In the genomic region with DNA sequence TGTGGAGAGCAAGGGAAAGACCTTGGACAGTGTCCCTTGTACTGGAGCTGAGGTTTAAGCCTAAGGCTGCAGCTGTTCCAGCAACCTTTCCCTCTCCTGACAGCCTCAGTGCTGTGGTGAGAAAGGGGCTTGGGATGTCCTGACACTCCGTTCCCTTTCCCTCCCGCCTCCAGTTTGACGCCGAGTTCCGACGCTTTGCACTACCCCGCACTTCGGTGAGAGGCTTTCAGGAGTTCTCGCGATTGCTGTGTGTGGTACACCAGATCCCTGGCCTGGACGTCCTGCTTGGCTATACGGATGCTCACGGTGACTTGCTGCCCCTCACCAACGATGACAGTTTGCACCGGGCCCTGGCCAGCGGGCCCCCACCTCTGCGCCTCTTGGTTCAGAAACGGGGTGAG, we compare ENCODE assay signal across 8 mouse cellular contexts. TPM values are rescaled to one million over a fixed set of nuclear protein-coding genes. Genes with fewer than 3 reads are reported as not detected.
DNase-seq lines count a peak whose midpoint lies in the region; ATAC-seq and TF ChIP-seq lines count a peak whose summit lies in the region.

No protein-coding gene starts in this region.

- no peak for TF ChIP-seq EP300 in CH12.LX (IDR thresholded peaks at IDR 0.05; ENCODE audit: low read length)

- TF ChIP-seq POLR2A in CH12.LX (IDR thresholded peaks at IDR 0.05; ENCODE audit: low read depth, low read length): no peak; the same call in 1 of the 2 replicates
- no peak for TF ChIP-seq POLR2A in small intestine, adult 2 months (IDR thresholded peaks at IDR 0.05; ENCODE audit: low read depth, low read length)

- TF ChIP-seq RAD21 in CH12.LX (IDR thresholded peaks at IDR 0.05; ENCODE audit: low read depth, low read length): no peak

- peaks cover 42 to 63% of the 10 kb centered on the region in 2 experiments for H3K36me3 ChIP-seq in CH12.LX (replicated peaks in 1 of 2; ENCODE audit: control insufficient read depth in 1 of 2, insufficient read depth in 1 of 2, low read length in 1 of 2)
- H3K36me3 ChIP-seq in intestine, postnatal 0 days (ENCODE audit: control insufficient read depth, insufficient read depth): peaks cover 21% of the 10 kb centered on the region; the same call in 1 of the 2 replicates
- H3K36me3 ChIP-seq in small intestine, adult 2 months (ENCODE audit: control insufficient read depth, insufficient read depth, low read length): peaks cover 7% of the 10 kb centered on the region; the same call in 1 of the 2 replicates

- H3K27ac ChIP-seq in CH12.LX (ENCODE audit: insufficient read depth, low read depth): no peak overlapping the region
- H3K27ac ChIP-seq in intestine, postnatal 0 days (ENCODE audit: low read depth, low read length): no peak overlapping the region
- no peak overlapping the region for H3K27ac ChIP-seq in small intestine, adult 2 months (ENCODE audit: insufficient read depth, low read depth, low read length)

- peaks cover 12 to 42% of the 10 kb centered on the region in 2 experiments for H3K4me1 ChIP-seq in CH12.LX (ENCODE audit: control insufficient read depth in 1 of 2, insufficient read depth in 2 of 2)
- H3K4me1 ChIP-seq in intestine, postnatal 0 days (replicated peaks; ENCODE audit: control insufficient read depth, insufficient read depth, low read length): no peaks in the 10 kb centered on the region; the same call in 1 of the 2 replicates
- peaks cover 8% of the 10 kb centered on the region for H3K4me1 ChIP-seq in small intestine, adult 2 months (ENCODE audit: control insufficient read depth, insufficient read depth, insufficient read length, low read length)

- H3K79me2 ChIP-seq in CH12.LX (replicated peaks; ENCODE audit: control insufficient read depth, extremely low read depth, insufficient read depth, poor library complexity, severe bottlenecking): no peaks in the 10 kb centered on the region; the same call in 1 of the 2 replicates

- 56% methylated on average over 18 of the region's 18 CpGs for WGBS in intestine, postnatal 0 days
- WGBS in small intestine, adult 2 months: 72% methylated on average over 18 of the region's 18 CpGs

- in situ Hi-C loops in CH12.LX (cut with MboI; ENCODE audit: low pct_ligation_motif_present, low pct_unique_long_range_greater_than_20kb, low sequenced_read_pairs): loop anchor here (5.0 to 25.0 kb wide), 2 partner anchors 105 to 335 kb away; no protein-coding TSS in a partner anchor

- peak overlapping the region; percentile 38; the same call in 1 of the 2 replicates for H3K9ac ChIP-seq in CH12.LX (ENCODE audit: insufficient read depth, low read depth)
- peak overlapping the region; percentile 18; the same call in 1 of the 2 replicates for H3K9ac ChIP-seq in intestine, postnatal 0 days (ENCODE audit: low read depth, low read length)

- no peak for TF ChIP-seq CTCF in CH12.LX (conservative IDR thresholded peaks at IDR 0.05 in 1 of 2, IDR thresholded peaks at IDR 0.05 in 1 of 2; ENCODE audit: low read depth in 2 of 2, low read length in 2 of 2)
- no peak for TF ChIP-seq CTCF in intestine, postnatal 0 days (IDR thresholded peaks at IDR 0.05; ENCODE audit: low read depth)
- no peak for TF ChIP-seq CTCF in small intestine, adult 2 months (IDR thresholded peaks at IDR 0.05; ENCODE audit: extremely low read depth, insufficient read length, insufficient replicate concordance, low read depth, low read length)

- H3K27me3 ChIP-seq in CH12.LX (replicated peaks): no peaks in the 10 kb centered on the region
- no peaks in the 10 kb centered on the region for H3K27me3 ChIP-seq in intestine, postnatal 0 days (replicated peaks; ENCODE audit: control insufficient read depth, insufficient read depth, low read length)
- no peaks in the 10 kb centered on the region for H3K27me3 ChIP-seq in small intestine, adult 2 months (ENCODE audit: control insufficient read depth, insufficient read depth, low read length)

- dilution Hi-C loops in CH12.LX (cut with MboI; ENCODE audit: extremely low pct_ligation_motif_present, extremely low pct_unique_long_range_greater_than_20kb, low sequenced_read_pairs): no loop called here

- H3K4me2 ChIP-seq in CH12.LX (ENCODE audit: insufficient read depth, low read depth, poor library complexity, severe bottlenecking): peak overlapping the region; percentile 56
- peak overlapping the region; percentile 87 for H3K4me2 ChIP-seq in intestine, postnatal 0 days (replicated peaks; ENCODE audit: low read depth)

- peak overlapping the region; percentile 47 to 56 (median 53) for H3K4me3 ChIP-seq in CH12.LX (replicated peaks in 1 of 3; ENCODE audit: low read depth in 2 of 3, low read length in 2 of 3, poor library complexity in 1 of 3)
- H3K4me3 ChIP-seq in intestine, postnatal 0 days (ENCODE audit: low read depth, low read length): peak overlapping the region; percentile 69
- H3K4me3 ChIP-seq in small intestine, adult 2 months (ENCODE audit: low read depth, low read length): peak overlapping the region; percentile 80

- ATAC-seq in intestine, postnatal 0 days: no peak

- DNase-seq in heart, adult 11 months: peak; percentile 95
- no peak for DNase-seq in heart, postnatal 4 days
- DNase-seq in CH12.LX (ENCODE audit: extremely low read depth): no peak
- DNase-seq in embryo, embryonic 11 days: peak; percentile 18
- DNase-seq in right cerebral cortex, postnatal 4 days: no peak
- DNase-seq in left cerebral cortex, adult 18-20 months (ENCODE audit: low spot score in 2 of 2): no peak

- H3K9me3 ChIP-seq in CH12.LX (replicated peaks; ENCODE audit: low read length): no peaks in the 10 kb centered on the region
- no peaks in the 10 kb centered on the region for H3K9me3 ChIP-seq in intestine, postnatal 0 days (ENCODE audit: control insufficient read depth)

TF ChIP-seq in CH12.LX, 34 proteins besides CTCF, POLR2A, EP300 and RAD21:
- no peak for TF ChIP-seq JUN (IDR thresholded peaks at IDR 0.05; ENCODE audit: insufficient read depth, low read depth, low read length)
- no peak for TF ChIP-seq MAFK (IDR thresholded peaks at IDR 0.05; ENCODE audit: insufficient replicate concordance, low read length)
- no peak for TF ChIP-seq GABPA (IDR thresholded peaks at IDR 0.05; ENCODE audit: insufficient replicate concordance, low read depth, low read length)
- no peak for TF ChIP-seq MXI1 (IDR thresholded peaks at IDR 0.05; ENCODE audit: low read depth, low read length)
- no peak for TF ChIP-seq CHD2 (IDR thresholded peaks at IDR 0.05; ENCODE audit: low read length)
- no peak for TF ChIP-seq ZKSCAN1 (IDR thresholded peaks at IDR 0.05; ENCODE audit: borderline replicate concordance, low read depth, low read length)
- no peak for TF ChIP-seq KAT2A (IDR thresholded peaks at IDR 0.05; ENCODE audit: insufficient replicate concordance, low read length)
- no peak for TF ChIP-seq SMC3 (IDR thresholded peaks at IDR 0.05; ENCODE audit: low read depth, low read length)
- no peak for TF ChIP-seq JUND (conservative IDR thresholded peaks at IDR 0.05; ENCODE audit: low read depth, low read length)
- no peak for TF ChIP-seq BHLHE40 (IDR thresholded peaks at IDR 0.05; ENCODE audit: low read depth, low read length)
- TF ChIP-seq SIN3A (IDR thresholded peaks at IDR 0.05; ENCODE audit: low read length): no peak
- no peak for TF ChIP-seq USF1 (IDR thresholded peaks at IDR 0.05; ENCODE audit: low read depth, low read length)
- no peak for TF ChIP-seq MAX (IDR thresholded peaks at IDR 0.05; ENCODE audit: low read length)
- no peak for TF ChIP-seq NRF1 (IDR thresholded peaks at IDR 0.05; ENCODE audit: low read depth, low read length)
- no peak for TF ChIP-seq MYC (IDR thresholded peaks at IDR 0.05; ENCODE audit: low read depth, low read length)

RNA-seq across cellular contexts. Expression of a gene that starts 1.1 kb away (rescaled TPM):
- total RNA-seq in heart, postnatal 4 days (2021): 1 to 10 TPM; 5.9 to 6.2 TPM
- 17.5 and 32.3 TPM in 2 replicates for total RNA-seq in CH12.LX (2012; rRNA removed)
- 18.9 and 23.3 TPM in 2 replicates for total RNA-seq in CH12.LX (2014; rRNA removed)
- polyA plus RNA-seq in CH12.LX (2012; ENCODE audit: insufficient read length, low read depth): 10.0 and 15.9 TPM in 2 replicates
- 8.8 and 9.7 TPM in 2 replicates for polyA plus RNA-seq in intestine, postnatal 0 days (2015; fragmentation: Nextera tagmentation; extraction: Ambion mirVana)
- polyA plus RNA-seq in small intestine, adult 2 months (2012; rRNA removed): 5.1 and 7.2 TPM in 2 replicates
- total RNA-seq in left cerebral cortex, adult 18-20 months (2021): 10 to 100 TPM; 41.2 to 46.1 TPM

RNA-seq across cellular contexts. Expression of a gene that starts 1.1 kb away (rescaled TPM):
- 10 to 100 TPM; 23.0 to 25.6 TPM for total RNA-seq in heart, postnatal 4 days (2021)
- total RNA-seq in CH12.LX (2012; rRNA removed) (10.9 and 11.9 TPM in 2 replicates), CH12.LX (2014; rRNA removed) (4.8 and 5.2 TPM in 2 replicates)
- 31.8 and 40.0 TPM in 2 replicates for polyA plus RNA-seq in CH12.LX (2012; ENCODE audit: insufficient read length, low read depth)
- 35.4 and 35.5 TPM in 2 replicates for polyA plus RNA-seq in intestine, postnatal 0 days (2015; fragmentation: Nextera tagmentation; extraction: Ambion mirVana)
- 10.5 and 20.6 TPM in 2 replicates for polyA plus RNA-seq in small intestine, adult 2 months (2012; rRNA removed)
- total RNA-seq in left cerebral cortex, adult 18-20 months (2021): 10 to 100 TPM; 53.7 to 57.3 TPM

RNA-seq across cellular contexts. Expression of a gene that starts 5.5 kb away (rescaled TPM):
- total RNA-seq in heart, postnatal 4 days (2021): not detected
- 0.25 TPM in 1 of 2 replicates, not detected in the other for total RNA-seq in CH12.LX (2012; rRNA removed)
- not detected in 2 replicates for total RNA-seq in CH12.LX (2014; rRNA removed)
- not detected in 2 replicates for polyA plus RNA-seq in CH12.LX (2012; ENCODE audit: insufficient read length, low read depth)
- polyA plus RNA-seq in intestine, postnatal 0 days (2015; fragmentation: Nextera tagmentation; extraction: Ambion mirVana): not detected in 2 replicates
- not detected in 2 replicates for polyA plus RNA-seq in small intestine, adult 2 months (2012; rRNA removed)
- total RNA-seq in left cerebral cortex, adult 18-20 months (2021): under 1 TPM in 1 of 2 experiments, not detected in 1; 0.49 TPM

RNA-seq across cellular contexts. Expression of a gene that starts 6.0 kb away (rescaled TPM):
- total RNA-seq in heart, postnatal 4 days (2021): 1 to 10 TPM; 5.4 to 6.8 TPM
- total RNA-seq in CH12.LX (2012; rRNA removed) (25.2 and 27.4 TPM in 2 replicates), CH12.LX (2014; rRNA removed) (15.6 and 17.7 TPM in 2 replicates)
- 30.8 and 35.9 TPM in 2 replicates for polyA plus RNA-seq in CH12.LX (2012; ENCODE audit: insufficient read length, low read depth)
- 3.8 and 3.9 TPM in 2 replicates for polyA plus RNA-seq in intestine, postnatal 0 days (2015; fragmentation: Nextera tagmentation; extraction: Ambion mirVana)
- polyA plus RNA-seq in small intestine, adult 2 months (2012; rRNA removed): 3.6 and 5.3 TPM in 2 replicates
- total RNA-seq in left cerebral cortex, adult 18-20 months (2021): 10 to 100 TPM in 1 of 2 experiments, 1 to 10 TPM in 1; 9.5 to 11.2 TPM

RNA-seq across cellular contexts. Expression of a gene that starts 15.9 kb away (rescaled TPM):
- under 1 TPM; 0.41 TPM for total RNA-seq in heart, postnatal 4 days (2021)
- 7.5 and 7.6 TPM in 2 replicates for total RNA-seq in CH12.LX (2012; rRNA removed)
- 1.7 and 2.0 TPM in 2 replicates for total RNA-seq in CH12.LX (2014; rRNA removed)
- 32.6 and 33.2 TPM in 2 replicates for polyA plus RNA-seq in CH12.LX (2012; ENCODE audit: insufficient read length, low read depth)
- 0.73 and 0.77 TPM in 2 replicates for polyA plus RNA-seq in intestine, postnatal 0 days (2015; fragmentation: Nextera tagmentation; extraction: Ambion mirVana)
- polyA plus RNA-seq in small intestine, adult 2 months (2012; rRNA removed): 2.9 and 5.4 TPM in 2 replicates
- 10 to 100 TPM; 60.0 to 64.6 TPM for total RNA-seq in left cerebral cortex, adult 18-20 months (2021)

Comparison
In these comparisons a context has a peak if more than half of its experiments do, and no peak if none do; other contexts are left out.
1. DNase-seq: peak in heart, adult 11 months (single experiment) and embryo, embryonic 11 days (single experiment); none in heart, postnatal 4 days (single experiment), CH12.LX (single experiment), right cerebral cortex, postnatal 4 days (single experiment) and left cerebral cortex, adult 18-20 months (0 of 2).
2. Peak in every context shown above with its lines, with median percentiles within 50 percentile points of each other: H3K4me3 ChIP-seq.